Mouse (Mus musculus) kidney, embryonic 16.5 days (tissue): Measurements from ENCODE around the gene Klf4. TPM values are rescaled to one million over a fixed set of nuclear protein-coding genes. Genes with fewer than 3 reads are reported as not detected.

ENCODE experiments used
- ATAC-seq: fragments of 200-750 bp; cut with Nextera tagmentation; 2 replicates; pipeline ENCODE4 v1.8.0; 2017; ENCODE audit warnings: moderate TSS enrichment; ENCODE audit not compliant: low FRiP score, low TSS enrichment
- H3K27ac ChIP-seq: fragments of 300-500 bp; sonication (generic); 2 replicates; pipeline ENCODE4 v1.5.1; 2014; ENCODE audit warnings: low read length
- H3K27me3 ChIP-seq: fragments of 300-500 bp; sonication (generic); 2 replicates; pipeline ENCODE4 v1.6.1; 2014; ENCODE audit warnings: low read length, control low read depth, mixed read lengths; ENCODE audit not compliant: insufficient read depth
- H3K36me3 ChIP-seq: fragments of 300-500 bp; sonication (generic); 2 replicates; pipeline ENCODE4 v1.6.1; 2014; ENCODE audit warnings: low read length, control low read depth, mixed read lengths; ENCODE audit not compliant: insufficient read depth
- H3K4me1 ChIP-seq: fragments of 300-500 bp; sonication (generic); 2 replicates; pipeline ENCODE4 v1.6.1; 2014; ENCODE audit warnings: low read length, control low read depth, mixed read lengths; ENCODE audit not compliant: insufficient read depth
- H3K4me2 ChIP-seq: fragments of 300-500 bp; sonication (generic); replicated peaks from 2 replicates; pipeline ENCODE4 v1.6.1; 2014; ENCODE audit warnings: low read depth, low read length
- H3K4me3 ChIP-seq: fragments of 300-500 bp; sonication (generic); 2 replicates; pipeline ENCODE4 v1.5.1; 2014; ENCODE audit warnings: mild to moderate bottlenecking, low read length
- H3K9ac ChIP-seq: fragments of 300-500 bp; sonication (generic); replicated peaks from 2 replicates; pipeline ENCODE4 v1.6.1; 2014; ENCODE audit warnings: low read length
- H3K9me3 ChIP-seq: fragments of 300-500 bp; sonication (generic); 2 replicates; pipeline ENCODE4 v1.6.1; 2016; ENCODE audit warnings: low read length, control low read depth
- WGBS: fragments of 180-500 bp; shearing (Covaris S2); extraction: QIAGEN DNeasy Blood & Tissue Kit; methylation state at CpG from one replicate; pipeline ENCODE4 v1.1.7; 2014; 5-methylcytosine and 5-hydroxymethylcytosine counted together
- polyA plus RNA-seq: library from polyadenylated mRNA; unstranded; fragments of >200 nt; fragmentation: Nextera tagmentation; extraction: Ambion mirVana; gene quantifications from 2 replicates; pipeline ENCODE4 v1.2.1, GENCODE M21; 2015

Gene Klf4
- polyA plus RNA-seq, result 3.3 and 3.8 TPM in 2 replicates

GRCm38 (mm10) chr4:55532407-55533195 is at the start of gene Klf4:
TSS of gene Klf4 (minus strand) at chr4:55532466.
- WGBS, result under 1% methylated on average over 95 of the region's 99 CpGs
- Histone ChIP-seq H3K36me3 (0 out of 2 replicates have a peak, but pooled peaks cover 3% of the 10 kb centered on the region), H3K27ac (peak within 1 kb of the TSS; percentile 83), H3K27me3 (peaks cover 9% of the 10 kb centered on the region), H3K4me2 (peak within 1 kb of the TSS; percentile 96), H3K4me1 (peaks cover 34% of the 10 kb centered on the region), H3K4me3 (peak within 1 kb of the TSS; percentile 73), H3K9me3 (no peaks in the 10 kb centered on the region), H3K9ac (peak within 1 kb of the TSS; percentile 78)
- peak; percentile 90 for ATAC-seq

- Histone ChIP-seq H3K9ac (no peak overlapping the region), H3K27ac (no peak overlapping the region), H3K9me3 (no peaks in the 10 kb centered on the region), H3K4me1 (no peaks in the 10 kb centered on the region), H3K27me3 (no peaks in the 10 kb centered on the region), H3K36me3 (no peaks in the 10 kb centered on the region), H3K4me2 (no peak overlapping the region), H3K4me3 (no peak overlapping the region)
- WGBS, result 63% methylated on average over 2 of the region's 2 CpGs
- no peak for ATAC-seq
Observed at GRCm38 (mm10) chr4:55571432-55571831, 39.2 kb upstream of the Klf4 start.

- 89% methylated on average over 9 of the region's 9 CpGs for WGBS
- Histone ChIP-seq H3K27ac (no peak overlapping the region), H3K9ac (no peak overlapping the region), H3K4me1 (no peaks in the 10 kb centered on the region), H3K9me3 (no peaks in the 10 kb centered on the region), H3K4me2 (no peak overlapping the region), H3K27me3 (no peaks in the 10 kb centered on the region), H3K4me3 (no peak overlapping the region), H3K36me3 (no peaks in the 10 kb centered on the region)
- ATAC-seq, result no peak
Observed at GRCm38 (mm10) chr4:55567986-55568385, 35.7 kb upstream of the Klf4 start.

- H3K9me3 ChIP-seq, result no peaks in the 10 kb centered on the region
- no peak overlapping the region for H3K9ac ChIP-seq
- no peak overlapping the region for H3K27ac ChIP-seq
- H3K4me2 ChIP-seq, result no peak overlapping the region
- WGBS, result 82% methylated on average over 5 of the region's 5 CpGs
- no peak for ATAC-seq
- no peaks in the 10 kb centered on the region for H3K4me1 ChIP-seq
- no peak overlapping the region for H3K4me3 ChIP-seq
- H3K36me3 ChIP-seq, result no peaks in the 10 kb centered on the region
- no peaks in the 10 kb centered on the region for H3K27me3 ChIP-seq
Observed at GRCm38 (mm10) chr4:55567575-55567974, 35.3 kb upstream of the Klf4 start.

GRCm38 (mm10) chr4:55564317-55564716 is 32.1 kb upstream of the Klf4 start:
- no peaks in the 10 kb centered on the region for H3K9me3 ChIP-seq
- no peaks in the 10 kb centered on the region for H3K36me3 ChIP-seq
- no peak overlapping the region for H3K9ac ChIP-seq
- no peak for ATAC-seq
- H3K4me3 ChIP-seq, result no peak overlapping the region
- 86% methylated on average over 2 of the region's 2 CpGs for WGBS
- no peaks in the 10 kb centered on the region for H3K27me3 ChIP-seq
- H3K27ac ChIP-seq, result no peak overlapping the region
- H3K4me2 ChIP-seq, result no peak overlapping the region
- H3K4me1 ChIP-seq, result no peaks in the 10 kb centered on the region

GRCm38 (mm10) chr4:55563050-55563449 is 30.8 kb upstream of the Klf4 start:
- 60% methylated on average over 8 of the region's 8 CpGs for WGBS
- H3K9me3 ChIP-seq, result no peaks in the 10 kb centered on the region
- no peak overlapping the region for H3K9ac ChIP-seq
- no peaks in the 10 kb centered on the region for H3K36me3 ChIP-seq
- ATAC-seq, result no peak
- no peak overlapping the region for H3K4me2 ChIP-seq
- H3K4me1 ChIP-seq, result no peaks in the 10 kb centered on the region
- H3K27me3 ChIP-seq, result no peaks in the 10 kb centered on the region
- no peak overlapping the region for H3K4me3 ChIP-seq
- no peak overlapping the region for H3K27ac ChIP-seq

- Histone ChIP-seq H3K27me3 (no peaks in the 10 kb centered on the region), H3K9ac (no peak overlapping the region), H3K27ac (no peak overlapping the region), H3K4me2 (no peak overlapping the region), H3K4me3 (no peak overlapping the region), H3K36me3 (no peaks in the 10 kb centered on the region), H3K9me3 (no peaks in the 10 kb centered on the region), H3K4me1 (no peaks in the 10 kb centered on the region)
- WGBS, result 79% methylated on average over 3 of the region's 3 CpGs
- ATAC-seq, result no peak
Observed at GRCm38 (mm10) chr4:55562062-55562461, 29.8 kb upstream of the Klf4 start.

- Histone ChIP-seq H3K9me3 (no peaks in the 10 kb centered on the region), H3K27ac (no peak overlapping the region), H3K36me3 (no peaks in the 10 kb centered on the region), H3K27me3 (no peaks in the 10 kb centered on the region), H3K4me3 (no peak overlapping the region), H3K4me2 (no peak overlapping the region), H3K9ac (no peak overlapping the region), H3K4me1 (no peaks in the 10 kb centered on the region)
- WGBS, result 81% methylated on average over 12 of the region's 12 CpGs
- no peak for ATAC-seq
Observed at GRCm38 (mm10) chr4:55546869-55547268, 14.6 kb upstream of the Klf4 start.

GRCm38 (mm10) chr4:55542753-55543152 is 10.5 kb upstream of the Klf4 start:
- Histone ChIP-seq H3K36me3 (no peaks in the 10 kb centered on the region), H3K4me3 (no peak overlapping the region), H3K27me3 (no peaks in the 10 kb centered on the region), H3K4me2 (no peak overlapping the region), H3K9me3 (no peaks in the 10 kb centered on the region), H3K9ac (no peak overlapping the region), H3K4me1 (no peaks in the 10 kb centered on the region), H3K27ac (no peak overlapping the region)
- WGBS, result 89% methylated on average over 2 of the region's 2 CpGs
- no peak for ATAC-seq

GRCm38 (mm10) chr4:55541654-55542053 is 9.4 kb upstream of the Klf4 start:
- Histone ChIP-seq H3K4me3 (no peak overlapping the region), H3K27me3 (no peaks in the 10 kb centered on the region), H3K36me3 (no peaks in the 10 kb centered on the region), H3K27ac (no peak overlapping the region), H3K9ac (no peak overlapping the region), H3K4me2 (no peak overlapping the region), H3K4me1 (no peaks in the 10 kb centered on the region), H3K9me3 (no peaks in the 10 kb centered on the region)
- no peak for ATAC-seq
- WGBS, result 68% methylated on average over 4 of the region's 4 CpGs
